Mouse (Mus musculus): ENCODE measurements around the gene Smim13. TPM values are rescaled to one million over a fixed set of nuclear protein-coding genes. Genes with fewer than 3 reads are reported as not detected.

Smim13 gene
- polyA plus RNA-seq, 1 experiment from 2014 or later = 11.8 TPM

DNA sequence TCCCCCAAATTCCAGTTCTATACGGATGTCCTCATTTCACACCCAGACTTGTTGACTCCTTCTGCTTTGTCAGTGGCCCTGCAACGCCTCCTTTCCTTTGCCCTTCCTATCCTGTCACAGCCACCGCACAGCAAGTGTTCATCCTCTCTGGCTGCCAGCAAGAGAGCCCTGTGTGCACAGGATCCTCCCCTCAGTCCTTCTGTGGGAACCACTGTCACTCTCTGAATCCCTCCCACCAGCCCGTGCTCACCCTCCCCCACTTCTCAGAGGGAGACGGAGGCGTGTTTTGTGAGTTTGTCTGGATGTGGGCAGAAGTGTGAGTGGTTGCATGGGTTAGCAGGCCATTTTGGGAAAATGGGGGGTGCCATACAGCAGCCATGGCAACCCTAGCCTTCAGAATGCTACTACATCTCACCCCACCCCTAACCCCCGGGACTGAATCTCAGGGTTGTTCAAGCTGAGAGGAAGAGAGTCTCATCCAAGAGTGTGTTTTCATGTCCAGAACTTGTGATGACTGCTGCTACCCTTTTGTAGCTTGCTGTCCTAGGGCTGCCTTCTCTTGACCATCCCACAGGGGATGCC is 18.3 kb downstream of the Smim13 start:
- no peaks in the 10 kb centered on the region for H3K27me3 ChIP-seq (replicated peaks)
- no peak overlapping the region for H3K4me2 ChIP-seq (replicated peaks)
- WGBS = 40% methylated on average over 7 of the region's 7 CpGs
- no peaks in the 10 kb centered on the region for H3K36me3 ChIP-seq
- no peak for ATAC-seq
- H3K4me1 ChIP-seq (replicated peaks) = no peaks in the 10 kb centered on the region
- no peaks in the 10 kb centered on the region for H3K9me3 ChIP-seq
- no peak overlapping the region for H3K9ac ChIP-seq
- H3K4me3 ChIP-seq (replicated peaks) = no peak overlapping the region
- H3K27ac ChIP-seq = no peak overlapping the region

DNA sequence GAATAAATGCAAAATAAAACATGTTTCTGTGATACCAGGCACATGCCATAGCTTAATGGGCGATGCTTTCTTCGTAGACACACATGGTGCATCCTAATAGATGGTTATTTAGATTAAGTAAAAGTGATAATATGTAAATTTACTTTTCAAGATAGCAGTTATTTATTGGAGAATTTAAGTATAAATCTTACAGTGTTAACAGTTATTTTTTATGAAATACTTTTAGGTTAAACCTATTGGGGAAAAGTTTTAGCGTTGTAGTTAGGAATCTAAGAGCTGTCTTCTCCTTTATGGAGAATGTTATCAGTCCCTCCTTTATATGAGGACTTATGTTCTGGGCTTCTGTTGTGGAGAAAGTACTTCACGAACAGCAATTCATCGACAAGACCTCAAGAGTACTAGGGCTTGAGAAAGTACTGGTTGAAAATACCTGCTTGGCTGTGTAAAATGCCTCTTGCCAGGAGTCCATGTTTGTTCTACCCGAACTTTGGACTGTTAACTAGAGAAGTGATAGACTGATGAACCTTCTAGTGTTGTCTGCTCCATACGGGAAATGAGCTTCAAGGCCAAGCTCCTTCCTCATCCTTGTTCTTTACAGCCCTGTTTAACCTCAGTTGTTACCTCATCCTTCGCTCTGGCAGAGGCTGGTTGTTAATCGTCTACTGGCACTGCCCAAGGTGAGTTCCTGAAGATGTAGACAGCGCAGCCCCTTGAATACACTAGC is 24.4 kb downstream of the Smim13 start, which contains the start of gene Gm17364:
Gene Gm17364, minus strand, starts transcription at position 51 of the 724 bp plus-strand sequence.
- Histone ChIP-seq H3K4me3 (replicated peaks) (no peak within 1 kb of the TSS), H3K4me1 (replicated peaks) (no peaks in the 10 kb centered on the region), H3K9ac (no peak within 1 kb of the TSS), H3K9me3 (no peaks in the 10 kb centered on the region), H3K4me2 (replicated peaks) (no peak within 1 kb of the TSS), H3K27me3 (replicated peaks) (no peaks in the 10 kb centered on the region), H3K27ac (no peak within 1 kb of the TSS), H3K36me3 (no peaks in the 10 kb centered on the region)
- WGBS = 88% methylated on average over 10 of the region's 10 CpGs
- no peak for ATAC-seq

DNA sequence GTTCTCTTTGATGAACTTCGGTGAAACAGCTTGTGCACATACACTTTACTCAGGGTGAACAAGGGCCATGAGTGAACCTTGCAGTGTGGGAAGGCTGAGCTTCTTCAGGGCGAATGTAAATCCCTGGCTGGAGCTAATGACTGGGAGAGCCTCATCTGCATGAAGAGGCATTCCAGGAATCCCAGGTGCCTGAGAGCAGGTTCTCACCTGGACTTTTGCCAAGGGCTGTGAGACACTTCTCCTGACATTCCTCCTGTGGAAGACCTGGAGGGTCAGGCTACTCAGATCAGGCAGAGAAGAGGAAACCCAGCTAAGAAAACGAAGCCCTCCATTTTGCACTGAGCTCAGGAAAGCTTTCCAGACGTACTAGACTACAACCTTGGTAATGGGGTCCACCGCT is 31.1 kb downstream of the Smim13 start:
- Histone ChIP-seq H3K9me3 (no peaks in the 10 kb centered on the region), H3K4me2 (replicated peaks) (no peak overlapping the region), H3K36me3 (no peaks in the 10 kb centered on the region), H3K9ac (no peak overlapping the region), H3K27me3 (replicated peaks) (no peaks in the 10 kb centered on the region), H3K4me3 (replicated peaks) (no peak overlapping the region), H3K27ac (no peak overlapping the region), H3K4me1 (replicated peaks) (no peaks in the 10 kb centered on the region)
- ATAC-seq = no peak
- 70% methylated on average over 5 of the region's 5 CpGs for WGBS

- WGBS = 28% methylated on average over 5 of the region's 5 CpGs
- no peak overlapping the region for H3K4me2 ChIP-seq (replicated peaks)
Measured at GRCm38 (mm10) chr13:41283256-41283655, 33.6 kb downstream of the Smim13 start.

DNA sequence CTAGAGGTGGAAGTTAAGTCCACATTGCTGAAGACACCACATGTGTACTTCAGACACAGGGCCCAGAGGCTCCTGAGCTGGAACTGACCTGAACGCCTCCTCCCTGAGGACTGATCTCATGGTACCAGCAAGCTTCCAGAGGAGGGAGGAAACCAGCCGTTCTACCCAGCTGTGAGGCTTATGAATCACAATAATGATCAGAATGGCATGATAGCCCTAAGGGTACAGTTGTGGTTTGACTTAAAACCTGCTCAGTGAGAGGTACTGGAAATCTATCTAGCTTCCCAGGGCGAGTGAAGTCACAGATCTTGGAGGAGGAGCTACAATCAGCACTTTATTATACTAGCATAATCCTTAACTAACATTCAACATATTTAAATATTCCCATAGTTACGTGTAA is 35.8 kb downstream of the Smim13 start:
- Histone ChIP-seq H3K27ac (no peak overlapping the region), H3K4me2 (replicated peaks) (no peak overlapping the region), H3K4me1 (replicated peaks) (no peaks in the 10 kb centered on the region), H3K9me3 (no peaks in the 10 kb centered on the region), H3K27me3 (replicated peaks) (no peaks in the 10 kb centered on the region), H3K36me3 (no peaks in the 10 kb centered on the region), H3K4me3 (replicated peaks) (no peak overlapping the region), H3K9ac (no peak overlapping the region)
- 73% methylated on average over 4 of the region's 4 CpGs for WGBS
- ATAC-seq = no peak

More at GRCm38 (mm10) chr13:41283256-41283655, 33.6 kb downstream of the Smim13 start:
- Histone ChIP-seq H3K9ac (no peak overlapping the region), H3K36me3 (no peaks in the 10 kb centered on the region), H3K27ac (no peak overlapping the region), H3K27me3 (replicated peaks) (no peaks in the 10 kb centered on the region), H3K4me3 (replicated peaks) (no peak overlapping the region), H3K4me1 (replicated peaks) (no peaks in the 10 kb centered on the region), H3K9me3 (no peaks in the 10 kb centered on the region)
- ATAC-seq = peak; percentile 58

GRCm38 (mm10) chr13:41286285-41286684 is 36.6 kb downstream of the Smim13 start:
- no peaks in the 10 kb centered on the region for H3K36me3 ChIP-seq
- H3K4me2 ChIP-seq (replicated peaks) = no peak overlapping the region
- no peaks in the 10 kb centered on the region for H3K4me1 ChIP-seq (replicated peaks)
- 67% methylated on average over 3 of the region's 3 CpGs for WGBS
- H3K27me3 ChIP-seq (replicated peaks) = no peaks in the 10 kb centered on the region
- no peak overlapping the region for H3K4me3 ChIP-seq (replicated peaks)
- no peak overlapping the region for H3K9ac ChIP-seq
- no peaks in the 10 kb centered on the region for H3K9me3 ChIP-seq
- no peak for ATAC-seq
- no peak overlapping the region for H3K27ac ChIP-seq

DNA sequence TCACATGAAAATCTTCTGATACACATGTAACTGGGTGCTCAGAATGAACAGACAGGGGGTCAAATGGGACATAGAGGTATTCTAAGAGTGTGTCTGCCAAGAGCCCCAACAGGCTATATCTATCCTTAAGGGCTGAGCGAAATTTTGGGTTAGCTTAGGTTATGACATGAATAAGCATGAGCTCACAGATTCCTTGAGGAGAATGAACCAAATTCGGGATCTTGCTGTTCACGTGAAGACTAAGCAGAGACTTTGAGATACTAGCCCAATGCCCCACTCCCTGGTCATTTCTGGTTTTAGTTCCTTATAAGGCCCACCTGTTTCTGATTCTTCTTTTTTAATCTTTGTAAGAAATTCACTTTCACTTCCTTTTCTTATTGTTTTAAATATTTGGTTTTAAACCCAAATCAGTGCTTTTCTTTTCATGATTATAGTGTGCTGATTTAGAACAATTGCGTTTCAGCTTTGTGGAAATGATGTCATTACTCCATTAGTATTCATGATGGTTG is 41.9 kb downstream of the Smim13 start:
- Histone ChIP-seq H3K4me3 (replicated peaks) (no peak overlapping the region), H3K9me3 (no peaks in the 10 kb centered on the region), H3K36me3 (no peaks in the 10 kb centered on the region), H3K4me2 (replicated peaks) (no peak overlapping the region), H3K4me1 (replicated peaks) (no peaks in the 10 kb centered on the region), H3K27ac (no peak overlapping the region), H3K27me3 (replicated peaks) (no peaks in the 10 kb centered on the region), H3K9ac (no peak overlapping the region)
- WGBS = 84% methylated on average over 4 of the region's 4 CpGs
- ATAC-seq = no peak

DNA sequence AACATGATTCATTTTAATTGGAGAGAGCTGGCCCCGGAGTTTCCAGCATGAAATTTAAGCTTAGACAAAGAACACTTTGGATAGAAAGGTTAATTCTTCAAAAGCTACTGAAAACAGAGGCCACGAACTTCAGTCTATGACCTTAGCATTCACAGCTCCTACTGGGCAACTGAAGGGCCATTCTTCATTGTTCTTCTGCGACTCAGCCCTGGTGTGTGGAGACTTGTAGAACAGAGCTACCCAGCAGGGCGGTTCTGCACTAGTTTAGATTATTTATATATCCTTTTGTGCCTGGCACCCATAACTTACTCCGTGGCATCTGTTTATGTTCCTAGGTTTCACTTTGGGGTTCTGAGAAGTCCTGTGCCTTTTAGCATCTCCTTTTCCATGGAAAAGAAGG is 44.0 kb downstream of the Smim13 start:
- 50% methylated on average over 5 of the region's 5 CpGs for WGBS
- no peaks in the 10 kb centered on the region for H3K36me3 ChIP-seq
- no peak overlapping the region for H3K27ac ChIP-seq
- ATAC-seq = no peak
- no peak overlapping the region for H3K9ac ChIP-seq
- no peak overlapping the region for H3K4me3 ChIP-seq (replicated peaks)
- no peaks in the 10 kb centered on the region for H3K4me1 ChIP-seq (replicated peaks)
- H3K4me2 ChIP-seq (replicated peaks) = no peak overlapping the region
- H3K27me3 ChIP-seq (replicated peaks) = no peaks in the 10 kb centered on the region
- no peaks in the 10 kb centered on the region for H3K9me3 ChIP-seq

DNA sequence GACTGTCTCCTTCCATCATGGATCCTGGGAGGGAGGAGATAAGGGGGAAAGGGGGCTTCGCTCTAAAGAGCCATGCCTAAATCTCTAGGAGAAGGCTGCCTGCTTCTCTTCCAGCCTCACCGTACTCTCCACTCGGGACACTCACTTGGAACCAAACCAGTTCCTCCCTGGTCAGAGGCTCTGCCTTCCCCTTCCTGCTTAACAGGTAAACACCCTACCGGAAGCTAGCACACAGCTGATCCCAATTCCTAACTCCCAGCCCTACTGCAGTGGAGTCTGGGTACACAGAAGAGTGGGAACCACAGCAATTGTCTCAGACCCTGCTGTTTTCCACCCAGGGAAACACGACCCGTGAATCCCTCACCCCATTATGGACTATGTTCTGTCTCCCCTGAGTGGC is 46.2 kb downstream of the Smim13 start:
- whole genome bisulfite sequencing = 67% methylated on average over 6 of the region's 6 CpGs
- no peaks in the 10 kb centered on the region for H3K27me3 ChIP-seq (replicated peaks)
- H3K4me2 ChIP-seq (replicated peaks) = no peak overlapping the region
- ATAC-seq = no peak
- H3K4me1 ChIP-seq (replicated peaks) = no peaks in the 10 kb centered on the region
- H3K9me3 ChIP-seq = no peaks in the 10 kb centered on the region
- H3K4me3 ChIP-seq (replicated peaks) = no peak overlapping the region
- no peaks in the 10 kb centered on the region for H3K36me3 ChIP-seq
- H3K9ac ChIP-seq = no peak overlapping the region
- H3K27ac ChIP-seq = no peak overlapping the region

DNA sequence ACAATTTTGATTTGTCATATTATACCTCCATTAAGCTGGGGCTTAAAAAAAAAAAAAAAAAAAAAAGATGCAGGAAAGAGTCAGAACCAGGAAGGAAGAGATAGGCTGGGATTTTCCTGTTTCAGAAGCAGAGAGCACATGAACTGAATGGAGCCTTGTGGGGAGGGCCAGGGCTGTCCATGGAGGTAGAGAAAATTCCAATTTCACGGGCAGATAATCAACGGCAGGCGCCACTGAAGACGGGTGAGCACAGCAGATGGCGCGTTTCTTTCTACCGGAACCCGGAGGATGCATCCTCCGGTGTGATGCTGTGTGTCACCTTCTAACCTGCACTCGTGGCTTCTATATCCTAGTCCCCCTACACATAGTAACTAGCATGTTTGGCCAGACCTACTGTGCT is 46.8 kb downstream of the Smim13 start:
- WGBS = 89% methylated on average over 10 of the region's 10 CpGs
- no peak overlapping the region for H3K27ac ChIP-seq
- no peaks in the 10 kb centered on the region for H3K27me3 ChIP-seq (replicated peaks)
- no peaks in the 10 kb centered on the region for H3K4me1 ChIP-seq (replicated peaks)
- no peaks in the 10 kb centered on the region for H3K36me3 ChIP-seq
- no peak overlapping the region for H3K4me3 ChIP-seq (replicated peaks)
- H3K9ac ChIP-seq = no peak overlapping the region
- no peak for ATAC-seq
- no peak overlapping the region for H3K4me2 ChIP-seq (replicated peaks)
- H3K9me3 ChIP-seq = no peaks in the 10 kb centered on the region

DNA sequence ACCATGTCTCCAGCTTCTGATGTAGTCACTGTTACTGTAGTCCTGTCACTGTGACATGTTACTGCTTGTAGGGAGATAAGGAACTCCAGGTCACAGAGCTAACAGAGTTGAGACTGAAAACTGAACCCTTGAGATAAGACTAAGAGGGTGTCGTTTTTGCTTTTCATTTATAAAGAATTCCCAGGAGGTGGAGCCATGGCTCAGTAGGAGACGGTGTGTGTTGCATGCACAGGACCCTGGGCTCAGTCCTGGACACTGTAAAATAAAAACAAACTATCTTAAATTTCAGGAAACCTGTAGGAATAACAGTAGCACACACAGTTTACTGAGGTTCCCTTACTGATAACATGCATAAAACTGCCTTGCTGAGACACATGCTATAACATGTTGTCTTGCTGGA is 48.9 kb downstream of the Smim13 start:
- ATAC-seq = no peak
- Histone ChIP-seq H3K9me3 (no peaks in the 10 kb centered on the region), H3K27ac (no peak overlapping the region), H3K36me3 (no peaks in the 10 kb centered on the region), H3K9ac (no peak overlapping the region), H3K4me1 (replicated peaks) (no peaks in the 10 kb centered on the region), H3K4me2 (replicated peaks) (no peak overlapping the region), H3K27me3 (replicated peaks) (no peaks in the 10 kb centered on the region), H3K4me3 (replicated peaks) (no peak overlapping the region)
- 20% methylated on average over 2 of the region's 2 CpGs for WGBS

DNA sequence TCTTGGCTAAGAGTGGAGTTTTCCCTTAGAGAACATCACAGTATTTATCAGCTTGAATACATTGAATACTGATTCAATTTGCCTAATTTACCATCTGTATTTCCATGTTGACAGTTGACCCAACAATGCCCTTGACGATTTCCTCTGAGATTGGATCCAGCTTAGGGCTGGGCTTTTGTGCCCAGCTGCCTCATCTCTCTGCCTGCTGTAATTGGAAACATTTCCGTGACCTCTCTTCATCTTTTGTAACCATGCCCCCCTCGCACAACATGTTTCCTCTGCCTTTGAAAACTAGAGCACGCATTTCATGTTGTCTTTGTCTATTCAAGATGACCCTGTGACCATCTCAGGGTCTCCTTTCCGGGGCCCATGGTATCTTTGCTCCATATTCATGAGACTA is 49.4 kb downstream of the Smim13 start:
- H3K4me3 ChIP-seq (replicated peaks) = no peak overlapping the region
- no peak overlapping the region for H3K4me2 ChIP-seq (replicated peaks)
- H3K9ac ChIP-seq = no peak overlapping the region
- no peaks in the 10 kb centered on the region for H3K4me1 ChIP-seq (replicated peaks)
- H3K36me3 ChIP-seq = no peaks in the 10 kb centered on the region
- 60% methylated on average over 5 of the region's 5 CpGs for WGBS
- H3K9me3 ChIP-seq = no peaks in the 10 kb centered on the region
- ATAC-seq = no peak
- no peak overlapping the region for H3K27ac ChIP-seq
- no peaks in the 10 kb centered on the region for H3K27me3 ChIP-seq (replicated peaks)

DNA sequence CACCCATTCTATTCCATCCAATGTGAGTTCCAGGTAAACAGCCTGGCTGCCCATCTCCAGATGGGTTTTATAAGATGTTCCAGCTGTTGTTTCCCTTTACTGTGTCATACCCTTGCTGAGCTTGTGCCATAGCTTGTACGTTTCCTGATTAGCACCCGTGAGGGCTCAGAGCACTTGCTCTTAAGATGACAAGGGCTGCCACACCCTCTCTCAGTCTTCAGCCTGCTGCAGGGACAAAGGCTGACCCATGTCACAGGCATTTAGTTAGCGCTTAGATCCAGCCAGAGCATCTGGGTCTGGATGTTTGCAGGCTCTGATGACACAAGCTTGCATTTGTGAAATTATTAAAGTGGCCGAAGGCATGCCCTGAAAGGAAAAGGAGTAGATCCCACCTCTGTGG is 50.4 kb downstream of the Smim13 start:
- ATAC-seq = peak; percentile 48; the same call in 1 of the 2 replicates
- H3K9me3 ChIP-seq = no peaks in the 10 kb centered on the region
- no peak overlapping the region for H3K4me3 ChIP-seq (replicated peaks)
- no peaks in the 10 kb centered on the region for H3K27me3 ChIP-seq (replicated peaks)
- no peak overlapping the region for H3K9ac ChIP-seq
- H3K4me1 ChIP-seq (replicated peaks) = no peaks in the 10 kb centered on the region
- H3K4me2 ChIP-seq (replicated peaks) = no peak overlapping the region
- 58% methylated on average over 4 of the region's 4 CpGs for WGBS
- no peak overlapping the region for H3K27ac ChIP-seq
- H3K36me3 ChIP-seq = no peaks in the 10 kb centered on the region

All from intestine, embryonic 15.5 days (tissue).